Mouse (Mus musculus) myocyte (in vitro differentiated cells): ENCODE results near the gene Bach2.

Source experiments
- CEBPB ChIP-seq: IDR thresholded peaks from 2 replicates; pipeline ENCODE4 v1.6.1; 2011; ENCODE audit warnings: mild to moderate bottlenecking, moderate library complexity; ENCODE audit not compliant: poor library complexity, insufficient read depth, severe bottlenecking
- E2F4 ChIP-seq: IDR thresholded peaks from one replicate; pipeline ENCODE4 v1.6.1; 2011; ENCODE audit warnings: mild to moderate bottlenecking, control low read depth, moderate library complexity; ENCODE audit not compliant: insufficient read depth
- MAX ChIP-seq: IDR thresholded peaks from one replicate; pipeline ENCODE4 v1.6.1; 2011; ENCODE audit warnings: low read depth, mild to moderate bottlenecking, control low read depth
- MYOG ChIP-seq, 3 experiments: IDR thresholded peaks; one replicate each; pipeline ENCODE4 v1.6.1; 2011; ENCODE audit warnings: control low read depth in 2 of 3, low read depth in 2 of 3, mild to moderate bottlenecking in 2 of 3; ENCODE audit not compliant: insufficient read length in 2 of 3, control insufficient read depth in 1 of 3, insufficient read depth in 1 of 3
- POLR2A ChIP-seq: IDR thresholded peaks from one replicate; pipeline ENCODE4 v1.6.1; 2011; ENCODE audit warnings: low read depth, mild to moderate bottlenecking, control low read depth, moderate library complexity; ENCODE audit not compliant: insufficient read length
- POLR2AphosphoS2 ChIP-seq: IDR thresholded peaks from one replicate; pipeline ENCODE4 v1.6.1; 2011; ENCODE audit warnings: low read depth, control low read depth; ENCODE audit not compliant: insufficient read length
- USF1 ChIP-seq: IDR thresholded peaks from one replicate; pipeline ENCODE4 v1.6.1; 2011; ENCODE audit warnings: low read depth, mild to moderate bottlenecking, control low read depth, moderate library complexity

GRCm38 (mm10) chr4:32588237-32588636 lies 349.6 kb downstream of the Bach2 start:
- TF ChIP-seq USF1, result no peak
- TF ChIP-seq POLR2A, result no peak
- no peak for TF ChIP-seq CEBPB
- no peak for TF ChIP-seq POLR2AphosphoS2
- no peak for TF ChIP-seq E2F4
- no peak for TF ChIP-seq MAX
- TF ChIP-seq MYOG (IDR thresholded peaks at IDR 0.05; ENCODE audit: control insufficient read depth in 1 of 3, insufficient read depth in 1 of 3, insufficient read length in 2 of 3, low read depth in 2 of 3), result no peak
